Mouse (Mus musculus): ENCODE data around the gene Depp1. TPM values are rescaled to one million over a fixed set of nuclear protein-coding genes. Genes with fewer than 3 reads are reported as not detected.

Depp1 gene
- polyA plus RNA-seq, 1 experiment from 2014 or later, result 13.0 TPM

DNA sequence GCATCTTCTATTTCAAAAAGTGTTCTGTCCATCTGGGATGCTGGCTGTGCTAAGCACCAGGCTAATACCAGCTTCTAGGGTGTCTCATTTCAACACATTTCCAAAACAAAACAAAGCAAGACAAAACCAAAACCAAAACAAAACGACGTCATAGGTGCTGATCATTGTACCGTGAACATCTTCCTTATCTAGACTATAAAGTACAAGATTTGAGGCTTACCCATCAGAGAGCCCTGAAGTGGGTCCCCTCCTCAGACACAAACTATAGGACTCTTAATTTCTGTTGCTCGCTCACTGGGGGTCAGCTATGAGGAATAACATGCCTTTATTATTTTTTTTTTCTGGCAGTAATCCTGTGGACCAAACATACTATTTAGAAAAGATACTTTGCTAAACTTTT is 43.2 kb downstream of the Depp1 start:
- H3K27ac ChIP-seq (ENCODE audit: low read depth, low read length), result no peak overlapping the region
- H3K4me3 ChIP-seq (ENCODE audit: low read depth, low read length), result no peak overlapping the region
- H3K9me3 ChIP-seq (ENCODE audit: control insufficient read depth), result no peaks in the 10 kb centered on the region
- H3K27me3 ChIP-seq (replicated peaks; ENCODE audit: control insufficient read depth, insufficient read depth, low read length), result no peaks in the 10 kb centered on the region
- WGBS, result 71% methylated on average over 4 of the region's 4 CpGs
- no peak for ATAC-seq
- no peak overlapping the region for H3K4me2 ChIP-seq (replicated peaks; ENCODE audit: low read depth)
- H3K36me3 ChIP-seq (ENCODE audit: control insufficient read depth, insufficient read depth), result no peaks in the 10 kb centered on the region
- no peaks in the 10 kb centered on the region for H3K4me1 ChIP-seq (replicated peaks; ENCODE audit: control insufficient read depth, insufficient read depth, low read length)
- TF ChIP-seq CTCF (IDR thresholded peaks at IDR 0.05; ENCODE audit: low read depth), result no peak
- no peak overlapping the region for H3K9ac ChIP-seq (ENCODE audit: low read depth, low read length)

DNA sequence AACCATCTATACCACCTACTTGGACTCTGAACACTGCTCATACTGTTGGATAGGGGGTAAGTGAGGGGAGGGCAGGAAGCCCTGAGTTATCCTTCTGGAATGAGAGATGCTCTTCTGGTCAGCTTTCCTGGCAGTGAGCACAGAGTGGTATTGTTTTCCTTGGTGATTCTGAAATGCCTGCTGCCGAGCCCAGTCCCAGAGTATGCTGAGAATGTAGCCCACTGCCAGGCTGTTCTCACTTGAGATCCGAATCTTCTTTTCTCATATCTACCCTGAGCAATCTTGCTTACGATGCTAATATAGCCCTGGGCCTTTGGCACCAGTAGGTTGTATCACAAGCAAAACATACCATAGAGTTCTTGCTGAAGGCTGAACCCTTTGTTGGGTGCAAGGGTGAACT is 43.9 kb downstream of the Depp1 start:
- no peaks in the 10 kb centered on the region for H3K36me3 ChIP-seq (ENCODE audit: control insufficient read depth, insufficient read depth)
- no peaks in the 10 kb centered on the region for H3K4me1 ChIP-seq (replicated peaks; ENCODE audit: control insufficient read depth, insufficient read depth, low read length)
- no peaks in the 10 kb centered on the region for H3K9me3 ChIP-seq (ENCODE audit: control insufficient read depth)
- WGBS, result 69% methylated on average over 3 of the region's 3 CpGs
- no peak overlapping the region for H3K4me3 ChIP-seq (ENCODE audit: low read depth, low read length)
- no peak for ATAC-seq
- no peak for TF ChIP-seq CTCF (IDR thresholded peaks at IDR 0.05; ENCODE audit: low read depth)
- H3K27me3 ChIP-seq (replicated peaks; ENCODE audit: control insufficient read depth, insufficient read depth, low read length), result no peaks in the 10 kb centered on the region
- no peak overlapping the region for H3K9ac ChIP-seq (ENCODE audit: low read depth, low read length)
- H3K27ac ChIP-seq (ENCODE audit: low read depth, low read length), result no peak overlapping the region
- H3K4me2 ChIP-seq (replicated peaks; ENCODE audit: low read depth), result no peak overlapping the region

DNA sequence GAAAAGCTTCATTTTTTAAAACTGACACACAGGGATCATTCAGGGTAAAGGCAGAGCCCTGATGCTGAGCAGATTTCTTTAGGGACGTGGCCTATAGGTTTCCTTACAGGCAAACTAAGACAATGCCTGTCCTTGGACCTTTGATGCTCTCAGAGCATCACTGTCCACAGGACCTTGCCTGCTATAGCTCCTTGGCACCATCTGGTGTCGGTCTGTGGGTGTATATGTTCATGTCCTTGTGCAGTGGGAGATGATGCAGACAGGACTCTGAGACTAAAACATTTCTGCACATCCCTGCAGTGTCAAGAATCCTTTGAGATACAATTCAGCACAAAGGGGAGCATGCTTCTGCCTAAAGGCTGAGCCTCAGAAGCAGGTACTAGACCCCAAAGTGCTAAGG is 47.0 kb downstream of the Depp1 start:
- WGBS, result 43% methylated on average over 2 of the region's 2 CpGs
- TF ChIP-seq CTCF (IDR thresholded peaks at IDR 0.05; ENCODE audit: low read depth), result peak; percentile 87

DNA sequence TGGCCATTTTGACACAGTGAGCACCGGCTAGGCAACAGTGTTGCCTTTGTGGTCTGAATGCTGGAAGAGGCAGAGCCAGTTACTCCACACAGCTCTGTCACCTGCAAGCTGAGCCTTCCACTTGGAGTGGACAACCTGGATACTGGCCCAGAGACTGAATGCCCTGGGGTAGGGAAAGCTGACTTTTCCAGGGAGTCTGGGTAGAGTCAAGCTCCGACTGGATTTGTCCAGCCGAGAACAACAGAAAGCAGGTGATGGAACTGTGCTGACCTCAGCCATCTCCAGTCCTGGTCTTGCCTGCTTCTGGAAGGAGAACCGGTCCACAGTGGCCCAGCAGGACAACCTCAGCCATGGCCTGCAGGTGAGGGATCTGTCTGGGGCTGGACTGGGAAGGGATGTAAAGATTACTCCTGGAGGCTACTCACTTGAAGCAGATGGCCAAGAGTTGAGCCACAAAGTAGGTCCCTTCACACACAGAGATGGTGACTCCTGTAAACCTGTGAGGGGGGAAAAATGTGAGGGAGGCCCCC is 47.6 kb downstream of the Depp1 start:
- no peaks in the 10 kb centered on the region for H3K4me1 ChIP-seq (replicated peaks; ENCODE audit: control insufficient read depth, insufficient read depth, low read length)
- ATAC-seq, result no peak
- H3K4me3 ChIP-seq (ENCODE audit: low read depth, low read length), result no peak overlapping the region
- H3K9ac ChIP-seq (ENCODE audit: low read depth, low read length), result no peak overlapping the region
- no peaks in the 10 kb centered on the region for H3K9me3 ChIP-seq (ENCODE audit: control insufficient read depth)
- TF ChIP-seq CTCF (IDR thresholded peaks at IDR 0.05; ENCODE audit: low read depth), result no peak
- no peak overlapping the region for H3K27ac ChIP-seq (ENCODE audit: low read depth, low read length)
- 85% methylated on average over 4 of the region's 4 CpGs for WGBS
- H3K4me2 ChIP-seq (replicated peaks; ENCODE audit: low read depth), result no peak overlapping the region
- H3K27me3 ChIP-seq (replicated peaks; ENCODE audit: control insufficient read depth, insufficient read depth, low read length), result no peaks in the 10 kb centered on the region
- H3K36me3 ChIP-seq (ENCODE audit: control insufficient read depth, insufficient read depth), result no peaks in the 10 kb centered on the region

More for the DNA sequence above, 47.0 kb downstream of the Depp1 start:
- Histone ChIP-seq H3K36me3 (ENCODE audit: control insufficient read depth, insufficient read depth) (no peaks in the 10 kb centered on the region), H3K27ac (ENCODE audit: low read depth, low read length) (no peak overlapping the region), H3K4me1 (replicated peaks; ENCODE audit: control insufficient read depth, insufficient read depth, low read length) (no peaks in the 10 kb centered on the region), H3K9ac (ENCODE audit: low read depth, low read length) (no peak overlapping the region), H3K27me3 (replicated peaks; ENCODE audit: control insufficient read depth, insufficient read depth, low read length) (no peaks in the 10 kb centered on the region), H3K4me2 (replicated peaks; ENCODE audit: low read depth) (no peak overlapping the region), H3K9me3 (ENCODE audit: control insufficient read depth) (no peaks in the 10 kb centered on the region), H3K4me3 (ENCODE audit: low read depth, low read length) (no peak overlapping the region)
- no peak for ATAC-seq

GRCm38 (mm10) chr6:116700821-116701220 is 50.4 kb downstream of the Depp1 start:
- H3K9ac ChIP-seq (ENCODE audit: low read depth, low read length), result no peak overlapping the region
- no peaks in the 10 kb centered on the region for H3K4me1 ChIP-seq (replicated peaks; ENCODE audit: control insufficient read depth, insufficient read depth, low read length)
- no peaks in the 10 kb centered on the region for H3K9me3 ChIP-seq (ENCODE audit: control insufficient read depth)
- no peak overlapping the region for H3K4me2 ChIP-seq (replicated peaks; ENCODE audit: low read depth)
- H3K4me3 ChIP-seq (ENCODE audit: low read depth, low read length), result no peak overlapping the region
- ATAC-seq, result no peak
- H3K27ac ChIP-seq (ENCODE audit: low read depth, low read length), result no peak overlapping the region
- no peak for TF ChIP-seq CTCF (IDR thresholded peaks at IDR 0.05; ENCODE audit: low read depth)
- no peaks in the 10 kb centered on the region for H3K27me3 ChIP-seq (replicated peaks; ENCODE audit: control insufficient read depth, insufficient read depth, low read length)
- no peaks in the 10 kb centered on the region for H3K36me3 ChIP-seq (ENCODE audit: control insufficient read depth, insufficient read depth)

Small RNA genes lying within 50 kb of the gene (microRNA-seq; reads per million reads assigned to microRNA genes)
- gene Mir7043, result 0.82 reads per million

Other genes starting within 250 kb of the Depp1 start
- 0.43 and 0.48 TPM in 2 replicates for gene Alox5, start 189.4 kb upstream of the Depp1 start, polyA plus RNA-seq (2015; fragmentation: Nextera tagmentation; extraction: Ambion mirVana)
- not detected in 2 replicates for gene Olfr211, start 161.5 kb upstream of the Depp1 start, polyA plus RNA-seq (2015; fragmentation: Nextera tagmentation; extraction: Ambion mirVana)
- gene Olfr212, start 144.1 kb upstream of the Depp1 start, polyA plus RNA-seq (2015; fragmentation: Nextera tagmentation; extraction: Ambion mirVana), result 0.05 TPM in 1 of 2 replicates, not detected in the other
- gene Olfr213, start 112.2 kb upstream of the Depp1 start, polyA plus RNA-seq (2015; fragmentation: Nextera tagmentation; extraction: Ambion mirVana), result not detected in 2 replicates
- 0.24 and 0.35 TPM in 2 replicates for gene Gm5580, start 99.5 kb upstream of the Depp1 start, polyA plus RNA-seq (2015; fragmentation: Nextera tagmentation; extraction: Ambion mirVana)
- gene Olfr214, start 96.4 kb upstream of the Depp1 start, polyA plus RNA-seq (2015; fragmentation: Nextera tagmentation; extraction: Ambion mirVana), result not detected in 2 replicates
- not detected in 2 replicates for gene Olfr215, start 66.4 kb upstream of the Depp1 start, polyA plus RNA-seq (2015; fragmentation: Nextera tagmentation; extraction: Ambion mirVana)
- gene Zfp422, start 21.6 kb upstream of the Depp1 start, polyA plus RNA-seq (2015; fragmentation: Nextera tagmentation; extraction: Ambion mirVana), result 41.8 and 43.3 TPM in 2 replicates
- 6.4 and 6.7 TPM in 2 replicates for gene Rassf4, start 23.3 kb downstream of the Depp1 start, polyA plus RNA-seq (2015; fragmentation: Nextera tagmentation; extraction: Ambion mirVana)
- gene Tmem72, start 66.3 kb downstream of the Depp1 start, polyA plus RNA-seq (2015; fragmentation: Nextera tagmentation; extraction: Ambion mirVana), result 0.01 TPM in 1 of 2 replicates, not detected in the other

Measured in intestine, postnatal 0 days (tissue).